Mouse (Mus musculus): ENCODE data around the gene Rhno1. TPM values are rescaled to one million over a fixed set of nuclear protein-coding genes. Genes with fewer than 3 reads are reported as not detected.

Gene Rhno1
- polyA plus RNA-seq (2012; ENCODE audit: insufficient read depth, insufficient read length, missing spikeins) = 27.3 and 33.3 TPM in 2 replicates

- TF ChIP-seq POLR2A (IDR thresholded peaks at IDR 0.05; ENCODE audit: borderline replicate concordance, low read depth, low read length) (no peak), CTCF (IDR thresholded peaks at IDR 0.05; ENCODE audit: low read depth, low read length) (no peak)
- H3K4me1 ChIP-seq (ENCODE audit: control insufficient read depth, insufficient read depth, low read length) = peaks cover 27% of the 10 kb centered on the region
- peak within 1 kb of the TSS; percentile 75 for H3K27ac ChIP-seq (ENCODE audit: insufficient read depth, low read depth, low read length)
- peak within 1 kb of the TSS; percentile 97 for H3K4me3 ChIP-seq (ENCODE audit: insufficient read depth, low read length)
Measured at GRCm38 (mm10) chr6:128362381-128363006, at the start of gene Rhno1, which contains the start of gene Foxm1. TSS of gene Rhno1 (minus strand) at chr6:128362911. TSS of gene Foxm1 (plus strand) at chr6:128362967.

GRCm38 (mm10) chr6:128411115-128411514 lies 48.4 kb upstream of the Rhno1 start:
- H3K4me3 ChIP-seq (ENCODE audit: insufficient read depth, low read length) = no peak overlapping the region
- peaks cover 18% of the 10 kb centered on the region for H3K4me1 ChIP-seq (ENCODE audit: control insufficient read depth, insufficient read depth, low read length)
- no peak for TF ChIP-seq CTCF (IDR thresholded peaks at IDR 0.05; ENCODE audit: low read depth, low read length)
- TF ChIP-seq POLR2A (IDR thresholded peaks at IDR 0.05; ENCODE audit: borderline replicate concordance, low read depth, low read length) = no peak
- no peak overlapping the region for H3K27ac ChIP-seq (ENCODE audit: insufficient read depth, low read depth, low read length)

- peaks cover 21% of the 10 kb centered on the region for H3K4me1 ChIP-seq (ENCODE audit: control insufficient read depth, insufficient read depth, low read length)
- no peak for TF ChIP-seq CTCF (IDR thresholded peaks at IDR 0.05; ENCODE audit: low read depth, low read length)
- TF ChIP-seq POLR2A (IDR thresholded peaks at IDR 0.05; ENCODE audit: borderline replicate concordance, low read depth, low read length) = no peak
- no peak overlapping the region for H3K4me3 ChIP-seq (ENCODE audit: insufficient read depth, low read length)
- H3K27ac ChIP-seq (ENCODE audit: insufficient read depth, low read depth, low read length) = no peak overlapping the region
Measured at GRCm38 (mm10) chr6:128410305-128410704, 47.6 kb upstream of the Rhno1 start.

- no peak overlapping the region for H3K4me3 ChIP-seq (ENCODE audit: insufficient read depth, low read length)
- 0 out of 2 replicates have a peak overlapping the region, but pooled peaks have one; percentile 0 for H3K27ac ChIP-seq (ENCODE audit: insufficient read depth, low read depth, low read length)
- TF ChIP-seq POLR2A (IDR thresholded peaks at IDR 0.05; ENCODE audit: borderline replicate concordance, low read depth, low read length) (no peak), CTCF (IDR thresholded peaks at IDR 0.05; ENCODE audit: low read depth, low read length) (no peak)
- H3K4me1 ChIP-seq (ENCODE audit: control insufficient read depth, insufficient read depth, low read length) = peaks cover 21% of the 10 kb centered on the region
Measured at GRCm38 (mm10) chr6:128408544-128409125, 45.9 kb upstream of the Rhno1 start.

GRCm38 (mm10) chr6:128404708-128405107 lies 42.0 kb upstream of the Rhno1 start:
- no peak for TF ChIP-seq CTCF (IDR thresholded peaks at IDR 0.05; ENCODE audit: low read depth, low read length)
- TF ChIP-seq POLR2A (IDR thresholded peaks at IDR 0.05; ENCODE audit: borderline replicate concordance, low read depth, low read length) = no peak
- Histone ChIP-seq H3K4me3 (ENCODE audit: insufficient read depth, low read length) (no peak overlapping the region), H3K27ac (ENCODE audit: insufficient read depth, low read depth, low read length) (no peak overlapping the region), H3K4me1 (ENCODE audit: control insufficient read depth, insufficient read depth, low read length) (peaks cover 21% of the 10 kb centered on the region)

GRCm38 (mm10) chr6:128399421-128400185 lies 36.9 kb upstream of the Rhno1 start:
- H3K27ac ChIP-seq (ENCODE audit: insufficient read depth, low read depth, low read length) = no peak overlapping the region
- no peak for TF ChIP-seq CTCF (IDR thresholded peaks at IDR 0.05; ENCODE audit: low read depth, low read length)
- no peak for TF ChIP-seq POLR2A (IDR thresholded peaks at IDR 0.05; ENCODE audit: borderline replicate concordance, low read depth, low read length)
- no peak overlapping the region for H3K4me3 ChIP-seq (ENCODE audit: insufficient read depth, low read length)
- no peaks in the 10 kb centered on the region for H3K4me1 ChIP-seq (ENCODE audit: control insufficient read depth, insufficient read depth, low read length)

GRCm38 (mm10) chr6:128398996-128399395 lies 36.3 kb upstream of the Rhno1 start, which contains the start of gene Nrip2:
TSS of gene Nrip2 (plus strand) at chr6:128399296.
- Histone ChIP-seq H3K4me1 (ENCODE audit: control insufficient read depth, insufficient read depth, low read length) (no peaks in the 10 kb centered on the region), H3K4me3 (ENCODE audit: insufficient read depth, low read length) (no peak within 1 kb of the TSS), H3K27ac (ENCODE audit: insufficient read depth, low read depth, low read length) (no peak within 1 kb of the TSS)
- TF ChIP-seq POLR2A (IDR thresholded peaks at IDR 0.05; ENCODE audit: borderline replicate concordance, low read depth, low read length) = no peak

GRCm38 (mm10) chr6:128397574-128398261 lies 35.0 kb upstream of the Rhno1 start:
- no peak for TF ChIP-seq CTCF (IDR thresholded peaks at IDR 0.05; ENCODE audit: low read depth, low read length)
- TF ChIP-seq POLR2A (IDR thresholded peaks at IDR 0.05; ENCODE audit: borderline replicate concordance, low read depth, low read length) = no peak
- no peak overlapping the region for H3K27ac ChIP-seq (ENCODE audit: insufficient read depth, low read depth, low read length)
- H3K4me3 ChIP-seq (ENCODE audit: insufficient read depth, low read length) = no peak overlapping the region
- no peaks in the 10 kb centered on the region for H3K4me1 ChIP-seq (ENCODE audit: control insufficient read depth, insufficient read depth, low read length)

GRCm38 (mm10) chr6:128390683-128391082 lies 28.0 kb upstream of the Rhno1 start:
- Histone ChIP-seq H3K4me1 (ENCODE audit: control insufficient read depth, insufficient read depth, low read length) (no peaks in the 10 kb centered on the region), H3K4me3 (ENCODE audit: insufficient read depth, low read length) (no peak overlapping the region), H3K27ac (ENCODE audit: insufficient read depth, low read depth, low read length) (no peak overlapping the region)
- TF ChIP-seq CTCF (IDR thresholded peaks at IDR 0.05; ENCODE audit: low read depth, low read length) = no peak
- no peak for TF ChIP-seq POLR2A (IDR thresholded peaks at IDR 0.05; ENCODE audit: borderline replicate concordance, low read depth, low read length)

Data from bone marrow macrophage, adult 2 months (primary cell).